Mouse (Mus musculus) testis, adult 2 months (tissue): Measurements from ENCODE around the gene Kng2. TPM values are rescaled to one million over a fixed set of nuclear protein-coding genes. Genes with fewer than 3 reads are reported as not detected.

Experiments used
- H3K27ac ChIP-seq: fragments of 200-500 bp; 2 replicates; pipeline ENCODE4 v1.5.1; 2012; ENCODE audit warnings: low read depth, low read length; ENCODE audit not compliant: control insufficient read depth, insufficient read depth
- H3K27me3 ChIP-seq: fragments of 200-500 bp; 2 replicates; pipeline ENCODE4 v1.6.1; 2012; ENCODE audit warnings: mild to moderate bottlenecking, low read length, moderate library complexity; ENCODE audit not compliant: control insufficient read depth, insufficient read depth
- H3K36me3 ChIP-seq: fragments of 200-500 bp; 2 replicates; pipeline ENCODE4 v1.6.1; 2012; ENCODE audit warnings: mild to moderate bottlenecking, low read length; ENCODE audit not compliant: control insufficient read depth, insufficient read depth
- H3K4me1 ChIP-seq: fragments of 200-500 bp; 2 replicates; pipeline ENCODE4 v1.6.1; 2012; ENCODE audit warnings: low read length; ENCODE audit not compliant: control insufficient read depth, insufficient read depth
- H3K4me3 ChIP-seq: fragments of 200-500 bp; 2 replicates; pipeline ENCODE4 v1.5.1; 2012; ENCODE audit warnings: low read depth, mild to moderate bottlenecking, low read length, moderate library complexity, mixed read lengths; ENCODE audit not compliant: control insufficient read depth
- CTCF ChIP-seq: fragments of 200-500 bp; IDR thresholded peaks from 2 replicates; pipeline ENCODE4 v1.5.1; 2012; ENCODE audit warnings: low read depth, mild to moderate bottlenecking, inconsistent platforms, low read length, moderate library complexity; ENCODE audit not compliant: control insufficient read depth, insufficient read depth, insufficient replicate concordance
- POLR2A ChIP-seq: fragments of 200-500 bp; IDR thresholded peaks from 2 replicates; pipeline ENCODE4 v1.6.1; 2012; ENCODE audit warnings: low read depth, mild to moderate bottlenecking, inconsistent platforms, low read length, moderate library complexity; ENCODE audit not compliant: control insufficient read depth
- polyA plus RNA-seq: library from polyadenylated mRNA; depleted of rRNA; stranded (reverse); fragments of >200 nt; gene quantifications from 2 replicates; pipeline ENCODE4 v1.2.3, GENCODE M21; 2012

Kng2 gene
- polyA plus RNA-seq, 1 experiment, result not detected

DNA sequence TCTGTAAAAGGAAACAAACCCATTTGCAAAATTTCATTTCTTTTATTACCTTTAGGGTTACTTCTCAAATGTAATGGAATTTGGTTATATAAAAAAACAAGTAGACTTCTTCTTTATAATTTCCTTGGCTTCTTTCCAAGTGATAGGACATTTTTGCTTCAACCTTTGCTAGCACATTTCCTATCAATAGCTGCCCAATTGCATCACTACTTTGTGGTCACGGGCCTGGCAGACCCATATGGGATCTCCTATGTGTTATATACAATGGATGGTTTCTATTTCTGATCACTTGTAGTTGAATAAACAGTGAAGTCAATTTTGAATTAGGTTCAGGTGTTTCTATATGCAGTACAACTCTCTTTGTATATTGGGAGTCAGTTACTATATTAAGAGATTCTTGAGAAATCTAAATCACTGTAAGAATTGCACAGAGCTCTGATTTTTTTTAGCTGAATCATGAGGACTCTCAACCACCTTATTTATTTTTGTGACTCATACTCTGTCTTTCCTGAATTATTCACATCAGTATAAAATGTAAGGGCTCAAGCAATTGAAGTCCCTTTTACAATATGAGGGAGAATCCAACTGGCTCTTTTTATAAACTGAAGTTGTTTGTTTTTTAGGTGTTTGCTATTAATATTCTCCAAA is 61.8 kb downstream of the Kng2 start:
- Histone ChIP-seq H3K4me1 (no peaks in the 10 kb centered on the region), H3K27me3 (no peaks in the 10 kb centered on the region), H3K36me3 (no peaks in the 10 kb centered on the region), H3K4me3 (no peak overlapping the region), H3K27ac (no peak overlapping the region)
- TF ChIP-seq CTCF (no peak), POLR2A (no peak)

- Histone ChIP-seq H3K27ac (no peak overlapping the region), H3K4me3 (no peak overlapping the region), H3K4me1 (no peaks in the 10 kb centered on the region), H3K36me3 (no peaks in the 10 kb centered on the region), H3K27me3 (no peaks in the 10 kb centered on the region)
- no peak for TF ChIP-seq POLR2A
Observed at GRCm38 (mm10) chr16:22963293-22963692, 66.0 kb downstream of the Kng2 start.

DNA sequence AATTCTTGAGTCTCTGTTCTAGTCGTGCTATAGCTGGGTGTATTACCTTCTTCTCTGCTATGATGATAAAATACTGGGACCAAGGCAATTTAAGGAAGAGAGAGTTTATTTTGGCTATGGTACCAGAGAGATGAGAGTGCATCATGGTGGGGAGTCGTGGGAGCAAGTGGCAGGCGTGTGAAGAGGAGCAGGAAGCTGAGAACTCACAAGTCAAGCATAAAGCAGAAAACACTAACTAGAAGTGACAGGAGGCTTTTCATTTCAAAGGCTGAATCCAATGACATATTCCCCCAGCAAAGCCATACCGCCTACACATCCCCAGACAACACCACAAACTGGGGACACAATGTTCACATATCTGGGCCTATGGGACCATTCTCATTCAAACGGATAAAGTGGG is 67.0 kb downstream of the Kng2 start:
- no peak for TF ChIP-seq POLR2A
- TF ChIP-seq CTCF, result no peak
- H3K27ac ChIP-seq, result no peak overlapping the region
- H3K4me1 ChIP-seq, result no peaks in the 10 kb centered on the region
- no peaks in the 10 kb centered on the region for H3K36me3 ChIP-seq
- H3K4me3 ChIP-seq, result no peak overlapping the region
- no peaks in the 10 kb centered on the region for H3K27me3 ChIP-seq

DNA sequence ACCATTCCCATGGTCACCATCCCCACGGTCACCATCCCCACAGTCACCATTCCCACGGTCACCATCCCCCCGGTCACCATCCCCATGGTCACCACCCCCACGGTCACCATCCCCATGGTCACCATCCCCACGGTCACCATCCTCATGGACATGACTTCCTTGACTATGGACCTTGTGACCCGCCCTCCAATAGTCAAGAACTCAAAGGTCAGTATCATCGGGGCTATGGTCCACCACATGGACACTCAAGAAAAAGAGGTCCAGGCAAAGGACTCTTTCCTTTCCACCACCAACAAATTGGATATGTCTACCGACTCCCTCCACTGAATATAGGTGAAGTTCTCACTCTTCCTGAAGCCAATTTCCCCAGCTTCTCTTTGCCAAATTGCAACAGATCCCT is 68.2 kb downstream of the Kng2 start:
- Histone ChIP-seq H3K36me3 (no peaks in the 10 kb centered on the region), H3K27me3 (no peaks in the 10 kb centered on the region), H3K4me1 (peaks cover under 1% of the 10 kb centered on the region; the same call in 1 of the 2 replicates), H3K27ac (no peak overlapping the region), H3K4me3 (no peak overlapping the region)
- TF ChIP-seq CTCF (no peak), POLR2A (no peak)

DNA sequence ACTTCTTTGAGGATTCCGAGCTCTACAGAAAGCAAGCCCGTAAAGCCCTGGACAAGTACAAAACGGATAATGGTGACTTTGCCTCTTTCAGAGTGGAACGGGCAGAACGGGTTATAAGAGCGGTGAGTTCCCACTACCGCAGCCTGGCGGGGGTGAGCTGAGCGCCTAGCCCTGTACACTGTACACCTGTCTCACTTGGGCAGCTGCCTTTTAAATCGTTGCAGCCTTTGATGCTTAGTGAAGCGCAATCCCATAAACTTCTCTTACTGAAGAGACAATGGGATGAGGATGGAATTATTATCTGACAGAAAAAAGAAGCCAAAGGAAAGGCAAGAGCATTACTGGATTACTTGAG is 73.2 kb downstream of the Kng2 start:
- peaks cover 5% of the 10 kb centered on the region for H3K4me1 ChIP-seq
- H3K27ac ChIP-seq, result no peak overlapping the region
- H3K27me3 ChIP-seq, result no peaks in the 10 kb centered on the region
- H3K4me3 ChIP-seq, result no peak overlapping the region
- TF ChIP-seq CTCF, result no peak
- TF ChIP-seq POLR2A, result no peak
- H3K36me3 ChIP-seq, result no peaks in the 10 kb centered on the region

- peaks cover 5% of the 10 kb centered on the region for H3K4me1 ChIP-seq
- H3K27ac ChIP-seq, result no peak overlapping the region
- H3K36me3 ChIP-seq, result no peaks in the 10 kb centered on the region
- TF ChIP-seq CTCF, result no peak
- TF ChIP-seq POLR2A, result no peak
- H3K4me3 ChIP-seq, result no peak overlapping the region
- H3K27me3 ChIP-seq, result no peaks in the 10 kb centered on the region
Observed at GRCm38 (mm10) chr16:22955397-22956084, 73.7 kb downstream of the Kng2 start.

GRCm38 (mm10) chr16:22953069-22953468 is 76.2 kb downstream of the Kng2 start:
- no peaks in the 10 kb centered on the region for H3K36me3 ChIP-seq
- no peak overlapping the region for H3K4me3 ChIP-seq
- H3K4me1 ChIP-seq, result peaks cover 5% of the 10 kb centered on the region
- TF ChIP-seq POLR2A, result no peak
- no peak overlapping the region for H3K27ac ChIP-seq
- no peaks in the 10 kb centered on the region for H3K27me3 ChIP-seq

DNA sequence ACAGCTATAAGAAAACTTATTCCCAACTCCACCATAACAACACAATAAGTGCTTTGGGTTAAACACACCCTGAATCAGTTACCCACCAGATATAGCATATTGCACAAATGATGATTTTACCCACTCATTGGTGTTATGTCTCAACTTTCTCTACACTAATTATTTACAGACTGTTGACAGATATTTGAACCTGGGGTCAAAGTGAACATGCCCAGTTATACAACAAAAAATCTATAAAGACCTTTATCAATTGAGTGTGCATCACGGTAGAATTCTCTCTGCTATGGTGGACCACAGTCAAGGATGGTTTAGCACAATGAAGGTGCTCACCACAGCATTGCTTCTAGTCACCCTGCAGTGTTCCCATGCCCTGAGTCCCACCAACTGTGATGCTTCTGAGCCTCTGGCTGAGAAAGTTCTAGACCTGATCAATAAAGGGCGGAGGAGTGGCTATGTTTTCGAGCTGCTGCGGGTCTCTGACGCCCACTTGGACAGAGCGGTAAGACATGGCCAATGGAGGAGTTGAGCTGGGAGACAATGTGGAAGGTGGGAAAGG is 78.4 kb downstream of the Kng2 start, which contains the start of gene Hrg:
TSS of gene Hrg (plus strand) at position 233 of the 556 bp plus-strand sequence.
- H3K27ac ChIP-seq, result no peak within 1 kb of the TSS
- H3K27me3 ChIP-seq, result no peaks in the 10 kb centered on the region
- H3K4me3 ChIP-seq, result no peak within 1 kb of the TSS
- peaks cover 3% of the 10 kb centered on the region for H3K4me1 ChIP-seq
- no peak for TF ChIP-seq CTCF
- TF ChIP-seq POLR2A, result no peak
- no peaks in the 10 kb centered on the region for H3K36me3 ChIP-seq
